Mouse (Mus musculus): Measurements from ENCODE around the gene Vtcn1. TPM values are rescaled to one million over a fixed set of nuclear protein-coding genes. Genes with fewer than 3 reads are reported as not detected.

The Vtcn1 gene
- polyA plus RNA-seq, 2 experiments = not detected

DNA sequence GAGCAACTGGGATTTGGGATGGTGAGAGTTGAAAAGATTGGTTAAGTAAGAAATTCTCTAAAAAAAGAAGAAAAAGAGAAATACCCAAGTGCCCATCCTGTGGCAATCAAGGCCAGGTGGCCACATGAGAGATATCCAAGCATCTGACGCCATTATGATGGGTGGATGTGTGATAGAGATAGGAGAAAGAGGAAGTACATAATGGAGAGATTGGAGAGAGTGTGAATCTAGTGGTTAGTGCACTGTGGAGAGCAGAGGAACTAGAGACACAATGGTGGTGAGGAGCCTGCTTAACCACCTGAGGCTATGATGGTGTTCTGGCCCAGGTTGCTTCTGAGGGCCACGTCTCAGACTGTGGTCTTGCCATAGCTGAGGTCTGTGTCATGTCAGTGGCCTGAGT lies 31.9 kb upstream of the Vtcn1 start:
- Histone ChIP-seq H3K4me1 (replicated peaks; ENCODE audit: control insufficient read depth in 2 of 2, insufficient read depth in 2 of 2, low read length in 1 of 2) (no peaks in the 10 kb centered on the region), H3K9me3 (ENCODE audit: control insufficient read depth, low read length) (no peaks in the 10 kb centered on the region), H3K36me3 (replicated peaks; ENCODE audit: control insufficient read depth, insufficient read depth, low read depth) (no peaks in the 10 kb centered on the region), H3K27me3 (ENCODE audit: control insufficient read depth, insufficient read depth, low read length) (no peaks in the 10 kb centered on the region), H3K4me2 (ENCODE audit: low read depth) (no peak overlapping the region), H3K27ac (no peak overlapping the region), H3K9ac (replicated peaks) (no peak overlapping the region), H3K4me3 (ENCODE audit: insufficient read depth in 1 of 2, low read depth in 2 of 2, low read length in 2 of 2) (no peak overlapping the region)
- 20% methylated on average over 2 of the region's 2 CpGs for WGBS (ENCODE audit: insufficient replicate concordance)
- no peak for DNase-seq (ENCODE audit: low read depth in 3 of 3, low spot score in 3 of 3)
- TF ChIP-seq CTCF (IDR thresholded peaks at IDR 0.05; ENCODE audit: low read depth) (no peak), EP300 (IDR thresholded peaks at IDR 0.05; ENCODE audit: low read depth) (no peak)
- ATAC-seq (ENCODE audit: insufficient read depth) = no peak

DNA sequence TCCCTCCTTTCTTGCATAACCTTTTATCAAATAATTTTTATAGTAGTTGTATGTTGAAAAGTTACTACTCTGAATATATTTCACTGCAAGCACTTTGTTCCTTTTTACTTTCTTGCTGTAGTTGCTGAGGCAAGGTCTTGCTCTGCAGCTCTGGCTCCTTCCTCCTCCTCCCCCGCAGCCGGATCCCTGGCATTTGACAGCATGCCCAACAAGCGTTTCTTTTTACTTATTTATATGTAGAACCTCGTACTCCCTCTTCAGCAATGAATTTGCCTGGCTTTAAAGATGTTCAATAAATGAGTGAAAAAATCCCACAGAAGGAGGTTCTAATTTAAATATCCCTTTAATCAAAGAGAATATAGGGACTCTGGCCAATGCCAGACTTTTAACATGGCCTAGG lies 28.7 kb upstream of the Vtcn1 start:
- 67% methylated on average over 4 of the region's 4 CpGs for WGBS (ENCODE audit: insufficient replicate concordance)
- no peaks in the 10 kb centered on the region for H3K4me1 ChIP-seq (replicated peaks; ENCODE audit: control insufficient read depth in 2 of 2, insufficient read depth in 2 of 2, low read length in 1 of 2)

DNA sequence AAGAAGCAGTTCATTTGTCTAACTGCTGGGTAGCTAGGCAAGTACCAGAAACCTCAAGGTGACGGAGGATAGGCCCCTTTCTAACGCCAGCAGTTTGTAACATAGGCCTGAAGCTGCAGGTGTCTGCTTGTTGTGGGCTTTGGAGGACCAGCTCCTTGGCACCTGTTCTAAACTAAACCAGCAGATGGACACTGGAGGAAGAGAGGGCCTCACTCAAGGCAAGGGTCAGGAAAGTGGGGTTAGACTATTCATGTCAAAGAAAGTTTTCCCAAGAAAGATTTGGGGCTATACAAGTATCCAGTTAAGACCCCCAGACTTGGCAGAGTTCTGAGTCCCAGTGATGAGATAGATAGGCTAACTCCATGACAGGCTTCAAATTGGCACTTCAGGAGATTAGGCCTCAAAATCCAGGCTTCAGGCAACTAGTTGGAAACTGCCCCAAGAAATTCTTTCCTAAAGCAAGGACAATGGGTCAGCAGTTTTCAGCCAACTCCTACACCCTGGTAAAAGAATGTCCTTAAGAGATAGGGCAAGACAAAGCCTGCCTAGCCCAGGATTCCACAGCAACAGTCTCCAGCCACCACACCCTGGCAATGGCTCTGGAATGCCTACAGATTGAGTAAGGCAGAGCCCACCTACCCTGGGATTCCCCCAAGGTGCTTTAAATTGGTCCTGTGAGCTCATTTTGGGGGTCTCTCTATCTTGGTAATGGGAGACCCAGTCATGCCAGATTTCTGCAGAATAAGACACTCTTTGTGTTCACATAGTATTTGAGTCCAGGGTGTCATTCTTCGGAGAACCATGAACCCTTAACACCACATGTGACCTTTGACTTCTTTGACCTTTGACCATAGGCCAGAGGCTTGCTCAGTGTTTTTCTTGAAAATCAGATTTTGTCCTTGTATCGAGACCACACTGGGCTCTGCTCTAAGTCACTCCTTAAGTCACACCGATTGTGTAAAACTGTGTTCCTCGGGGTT lies 27.8 kb upstream of the Vtcn1 start:
- WGBS (ENCODE audit: insufficient replicate concordance) = 69% methylated on average over 6 of the region's 6 CpGs
- Histone ChIP-seq H3K9ac (replicated peaks) (no peak overlapping the region), H3K4me1 (replicated peaks; ENCODE audit: control insufficient read depth in 2 of 2, insufficient read depth in 2 of 2, low read length in 1 of 2) (no peaks in the 10 kb centered on the region), H3K4me3 (ENCODE audit: insufficient read depth in 1 of 2, low read depth in 2 of 2, low read length in 2 of 2) (no peak overlapping the region), H3K27me3 (ENCODE audit: control insufficient read depth, insufficient read depth, low read length) (no peaks in the 10 kb centered on the region), H3K9me3 (ENCODE audit: control insufficient read depth, low read length) (no peaks in the 10 kb centered on the region), H3K27ac (no peak overlapping the region), H3K36me3 (replicated peaks; ENCODE audit: control insufficient read depth, insufficient read depth, low read depth) (no peaks in the 10 kb centered on the region), H3K4me2 (ENCODE audit: low read depth) (no peak overlapping the region)
- ATAC-seq (ENCODE audit: insufficient read depth) (no peak), DNase-seq (ENCODE audit: low read depth in 3 of 3, low spot score in 3 of 3) (no peak)
- TF ChIP-seq CTCF (IDR thresholded peaks at IDR 0.05; ENCODE audit: low read depth) (no peak), EP300 (IDR thresholded peaks at IDR 0.05; ENCODE audit: low read depth) (no peak)

More for the DNA sequence above, 28.7 kb upstream of the Vtcn1 start:
- H3K9ac ChIP-seq (replicated peaks) = no peak overlapping the region
- H3K36me3 ChIP-seq (replicated peaks; ENCODE audit: control insufficient read depth, insufficient read depth, low read depth) = no peaks in the 10 kb centered on the region
- H3K4me3 ChIP-seq (ENCODE audit: insufficient read depth in 1 of 2, low read depth in 2 of 2, low read length in 2 of 2) = no peak overlapping the region
- no peak overlapping the region for H3K4me2 ChIP-seq (ENCODE audit: low read depth)
- TF ChIP-seq EP300 (IDR thresholded peaks at IDR 0.05; ENCODE audit: low read depth) (no peak), CTCF (IDR thresholded peaks at IDR 0.05; ENCODE audit: low read depth) (no peak)
- H3K27me3 ChIP-seq (ENCODE audit: control insufficient read depth, insufficient read depth, low read length) = no peaks in the 10 kb centered on the region
- no peaks in the 10 kb centered on the region for H3K9me3 ChIP-seq (ENCODE audit: control insufficient read depth, low read length)
- H3K27ac ChIP-seq = no peak overlapping the region
- ATAC-seq (ENCODE audit: insufficient read depth) (no peak), DNase-seq (ENCODE audit: low read depth in 3 of 3, low spot score in 3 of 3) (no peak)

- H3K9ac ChIP-seq (replicated peaks) = no peak overlapping the region
- no peak overlapping the region for H3K4me2 ChIP-seq (ENCODE audit: low read depth)
- no peaks in the 10 kb centered on the region for H3K27me3 ChIP-seq (ENCODE audit: control insufficient read depth, insufficient read depth, low read length)
- H3K27ac ChIP-seq = no peak overlapping the region
- ATAC-seq (ENCODE audit: insufficient read depth) (no peak), DNase-seq (ENCODE audit: low read depth in 3 of 3, low spot score in 3 of 3) (no peak)
- no peaks in the 10 kb centered on the region for H3K4me1 ChIP-seq (replicated peaks; ENCODE audit: control insufficient read depth in 2 of 2, insufficient read depth in 2 of 2, low read length in 1 of 2)
- 73% methylated on average over 3 of the region's 3 CpGs for WGBS (ENCODE audit: insufficient replicate concordance)
- H3K4me3 ChIP-seq (ENCODE audit: insufficient read depth in 1 of 2, low read depth in 2 of 2, low read length in 2 of 2) = no peak overlapping the region
- no peaks in the 10 kb centered on the region for H3K36me3 ChIP-seq (replicated peaks; ENCODE audit: control insufficient read depth, insufficient read depth, low read depth)
- TF ChIP-seq EP300 (IDR thresholded peaks at IDR 0.05; ENCODE audit: low read depth) = no peak
- no peak for TF ChIP-seq CTCF (IDR thresholded peaks at IDR 0.05; ENCODE audit: low read depth)
- H3K9me3 ChIP-seq (ENCODE audit: control insufficient read depth, low read length) = no peaks in the 10 kb centered on the region
Measured at GRCm38 (mm10) chr3:100798872-100799422, 26.3 kb upstream of the Vtcn1 start.

DNA sequence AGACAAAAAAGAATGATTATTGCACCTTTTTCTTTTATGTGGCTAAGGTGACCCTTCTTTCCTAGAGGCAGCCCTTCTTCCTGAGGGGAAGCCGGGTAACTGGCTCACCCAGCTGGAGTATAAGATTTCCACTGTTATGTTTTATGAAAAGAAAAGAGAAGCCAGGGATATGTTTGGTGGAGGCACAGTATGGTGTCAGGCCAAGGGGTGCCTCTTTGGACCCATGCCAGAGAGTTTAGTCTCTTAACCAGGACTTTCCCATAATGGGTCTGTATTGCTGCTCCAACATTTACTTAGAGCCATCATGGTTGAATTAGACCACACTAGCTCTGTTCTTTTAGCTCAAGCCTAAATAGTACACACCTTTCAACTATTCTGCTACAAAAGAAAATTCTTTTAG lies 20.3 kb upstream of the Vtcn1 start:
- no peaks in the 10 kb centered on the region for H3K27me3 ChIP-seq (ENCODE audit: control insufficient read depth, insufficient read depth, low read length)
- peaks cover 0 to 6% of the 10 kb centered on the region in 2 experiments; a peak in 2 of 4 replicates for H3K4me1 ChIP-seq (replicated peaks; ENCODE audit: control insufficient read depth in 2 of 2, insufficient read depth in 2 of 2, low read length in 1 of 2)
- H3K9me3 ChIP-seq (ENCODE audit: control insufficient read depth, low read length) = no peaks in the 10 kb centered on the region
- ATAC-seq (ENCODE audit: insufficient read depth) = no peak
- no peak overlapping the region for H3K4me2 ChIP-seq (ENCODE audit: low read depth)
- no peak overlapping the region for H3K9ac ChIP-seq (replicated peaks)
- no peak overlapping the region for H3K27ac ChIP-seq
- WGBS (ENCODE audit: insufficient replicate concordance) = 67% methylated on average over 1 of the region's 1 CpGs
- H3K36me3 ChIP-seq (replicated peaks; ENCODE audit: control insufficient read depth, insufficient read depth, low read depth) = no peaks in the 10 kb centered on the region
- no peak for TF ChIP-seq CTCF (IDR thresholded peaks at IDR 0.05; ENCODE audit: low read depth)
- no peak for TF ChIP-seq EP300 (IDR thresholded peaks at IDR 0.05; ENCODE audit: low read depth)
- no peak overlapping the region for H3K4me3 ChIP-seq (ENCODE audit: insufficient read depth in 1 of 2, low read depth in 2 of 2, low read length in 2 of 2)
- no peak for DNase-seq (ENCODE audit: low read depth in 3 of 3, low spot score in 3 of 3)
